Mouse (Mus musculus) embryonic fibroblast, embryonic 13.5 days (primary cell): Measurements from ENCODE around the gene Oas1f.

Source experiments
- CTCF ChIP-seq: IDR thresholded peaks from 2 replicates; pipeline ENCODE4 v1.5.1; 2011; ENCODE audit warnings: mild to moderate bottlenecking, control low read depth, low read length, moderate library complexity, borderline replicate concordance; ENCODE audit not compliant: insufficient read depth
- POLR2A ChIP-seq: IDR thresholded peaks from 2 replicates; pipeline ENCODE4 v1.6.1; 2011; ENCODE audit warnings: low read depth, mild to moderate bottlenecking, control low read depth, low read length, moderate library complexity

GRCm38 (mm10) chr5:120844713-120845112 lies 2.5 kb upstream of the Oas1f start:
- TF ChIP-seq POLR2A, result no peak
- no peak for TF ChIP-seq CTCF
